Mouse (Mus musculus) heart, adult 2 months (tissue): ENCODE data around the gene Aox4.

Source experiments
- CTCF ChIP-seq: fragments of 200-600 bp; IDR thresholded peaks from 2 replicates; pipeline ENCODE4 v1.8.1; 2022; ENCODE audit warnings: antibody characterized with exemption, mild to moderate bottlenecking, moderate library complexity
- EP300 ChIP-seq: fragments of 200-500 bp; IDR thresholded peaks from 2 replicates; pipeline ENCODE4 v1.6.1; 2011; ENCODE audit warnings: low read depth, low read length, control low read depth; ENCODE audit not compliant: insufficient read depth
- POLR2A ChIP-seq: fragments of 200-500 bp; IDR thresholded peaks from 2 replicates; pipeline ENCODE4 v1.6.1; 2011; ENCODE audit warnings: mild to moderate bottlenecking, low read depth, low read length, control low read depth; ENCODE audit not compliant: insufficient read depth

DNA sequence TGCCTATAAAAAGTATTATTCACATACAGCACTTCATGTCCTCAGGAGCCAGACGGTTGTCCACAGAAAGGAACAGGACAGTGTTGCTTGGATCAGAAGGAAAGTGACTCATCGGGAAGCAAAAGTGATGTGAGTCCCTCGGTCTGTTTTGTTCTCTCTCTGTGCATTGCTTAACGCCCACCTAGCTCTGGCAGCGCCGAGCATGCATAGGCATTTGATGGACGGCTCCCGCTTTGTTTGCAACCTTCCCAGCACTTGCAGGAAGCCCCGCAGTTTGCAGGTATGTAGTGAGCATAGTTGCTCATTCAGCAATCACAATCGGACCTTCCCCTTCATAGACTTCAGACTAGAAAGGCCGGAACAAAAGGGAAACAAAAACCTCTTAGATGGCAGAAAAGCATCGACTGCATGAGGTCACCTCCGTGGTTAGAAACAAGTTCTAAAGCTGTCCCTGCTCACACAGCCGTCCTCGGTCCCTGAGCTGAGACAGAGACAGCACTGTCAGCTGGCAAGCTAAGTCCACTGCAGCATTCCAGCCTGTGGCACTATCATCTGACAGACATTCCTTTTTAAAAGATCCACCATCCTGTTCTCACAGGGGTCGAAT, 79.8 kb downstream of the Aox4 start:
- TF ChIP-seq POLR2A (no peak), EP300 (no peak), CTCF (no peak)
